Mouse (Mus musculus) cerebellum, postnatal 14 days (tissue): ENCODE results near the gene Dlx3.

Source experiments
- DNase-seq, 2 experiments: peaks; one replicate each; pipeline ENCODE4 v3.0.0; 2021; ENCODE audit warnings: mixed read lengths in 2 of 2

The Dlx3 gene

DNA sequence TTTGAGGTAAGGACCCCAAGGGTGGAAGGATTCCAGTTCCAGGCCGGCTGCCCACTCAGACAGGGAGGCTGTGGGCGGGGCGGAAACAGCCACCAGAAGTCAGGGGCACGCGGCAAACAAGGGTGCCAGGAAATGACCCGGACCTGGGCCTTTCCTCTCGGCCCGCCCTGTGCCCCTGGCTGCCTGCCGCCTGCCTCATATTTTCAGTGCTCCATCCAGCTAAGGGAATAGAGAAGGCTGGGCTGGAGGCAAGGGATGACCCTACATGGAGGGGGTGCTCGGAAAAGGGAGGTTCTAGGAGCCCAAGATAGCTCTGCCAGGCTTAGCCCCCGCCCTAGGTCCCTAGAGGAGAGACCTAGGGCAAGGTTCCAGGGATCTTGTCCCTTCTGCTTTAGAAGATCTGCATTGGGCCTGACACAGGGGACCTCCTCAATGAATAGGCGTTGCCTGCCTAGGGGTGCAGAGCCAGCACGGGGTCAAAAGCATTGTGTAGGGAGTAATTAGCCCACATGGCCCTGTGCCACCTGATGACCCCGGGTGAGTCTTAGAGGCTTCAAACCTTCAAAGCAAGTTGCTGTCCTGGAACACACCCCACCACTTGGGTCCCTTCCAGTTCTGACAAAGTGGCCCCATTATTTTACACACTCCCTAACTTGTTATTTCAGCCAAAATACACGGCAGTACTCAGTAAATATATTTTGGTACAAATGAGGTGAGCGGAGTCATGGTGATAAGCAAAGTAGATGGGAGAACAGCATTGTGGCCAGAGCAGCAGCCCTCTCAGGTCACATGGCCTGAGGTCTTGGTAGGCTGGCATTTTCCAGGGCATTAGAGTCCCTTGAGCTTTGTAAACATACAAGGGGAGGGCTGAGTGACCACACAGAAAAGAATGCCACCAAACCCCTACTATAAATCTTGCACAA is 30.8 kb upstream of the Dlx3 start:
- DNase-seq: peak in 1 of 2 experiments; percentile 36

DNA sequence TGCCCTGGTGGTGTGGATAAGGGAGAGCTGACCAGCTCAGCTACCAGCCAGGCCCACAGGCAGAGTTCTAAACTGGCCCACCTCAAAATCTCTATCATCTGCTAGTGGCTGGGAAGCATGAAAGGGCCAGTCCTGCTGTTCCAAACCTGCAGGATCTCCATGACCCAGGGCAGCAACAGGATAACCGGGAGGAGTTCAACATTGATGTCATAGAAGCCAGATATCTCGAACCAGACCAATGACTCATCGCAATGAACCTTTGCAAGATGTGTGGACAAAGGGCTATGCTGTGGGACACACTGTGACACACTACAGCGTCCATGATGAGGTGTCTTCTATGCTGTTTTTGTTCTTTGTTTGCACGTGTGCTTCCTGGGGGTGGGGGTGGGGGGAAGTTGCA is 26.8 kb upstream of the Dlx3 start:
- no peak for DNase-seq

DNA sequence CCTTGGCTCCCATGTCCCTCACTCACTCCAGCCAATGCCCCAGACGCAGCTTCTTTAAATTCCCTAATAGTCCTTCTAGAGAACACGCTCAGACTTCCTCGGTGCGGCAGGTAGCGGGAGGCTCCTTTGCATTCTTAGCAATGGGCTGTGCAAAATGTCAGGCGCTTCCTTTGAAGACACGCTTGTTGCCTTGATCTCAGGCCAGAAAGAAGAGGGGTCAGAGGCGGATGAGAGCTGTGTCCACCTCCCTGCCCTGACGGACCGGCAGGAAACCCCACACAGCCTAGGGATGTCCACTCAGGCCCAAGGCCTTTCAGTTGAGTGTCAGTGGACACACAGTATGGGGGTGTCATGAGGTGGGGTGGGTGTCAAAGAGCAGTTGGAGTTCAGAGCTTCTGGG is 24.3 kb upstream of the Dlx3 start:
- no peak for DNase-seq

DNA sequence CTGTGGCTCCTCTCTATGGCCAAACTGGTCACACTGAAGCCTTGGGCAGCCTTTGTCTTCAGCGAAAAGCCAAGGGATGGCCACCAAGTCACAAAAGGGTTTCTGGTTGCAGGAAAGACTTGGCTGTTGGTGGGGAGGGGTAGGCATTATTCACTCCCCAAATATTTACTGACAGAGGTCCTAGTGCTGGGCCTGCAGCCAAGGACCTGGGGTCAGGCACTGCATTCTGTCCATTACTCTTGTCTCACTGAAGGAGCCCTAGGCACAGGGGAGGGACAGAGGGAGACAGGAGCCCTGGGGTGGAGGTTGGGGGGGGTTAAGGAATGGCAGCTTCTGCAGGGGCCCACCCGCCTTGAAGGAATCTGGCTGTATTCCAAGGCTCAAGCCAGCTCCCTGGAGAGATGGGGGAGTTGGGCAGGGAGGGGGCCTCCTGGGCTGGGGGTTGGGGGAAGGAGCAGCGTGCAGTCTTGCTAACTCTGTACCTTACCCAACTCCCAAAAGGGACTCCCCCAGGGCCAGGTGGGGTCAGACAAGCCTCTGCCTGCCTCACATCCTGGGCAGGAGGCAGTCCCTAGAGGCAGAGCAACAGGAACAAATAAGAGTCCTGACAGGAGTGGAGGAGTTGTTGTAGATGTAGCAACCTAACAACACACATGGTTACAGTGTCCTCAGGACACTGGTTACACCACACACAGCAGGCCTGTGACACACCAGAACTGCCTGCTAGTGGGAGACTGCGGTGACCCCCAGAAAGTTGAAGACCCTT is 23.1 kb upstream of the Dlx3 start:
- DNase-seq: no peak

DNA sequence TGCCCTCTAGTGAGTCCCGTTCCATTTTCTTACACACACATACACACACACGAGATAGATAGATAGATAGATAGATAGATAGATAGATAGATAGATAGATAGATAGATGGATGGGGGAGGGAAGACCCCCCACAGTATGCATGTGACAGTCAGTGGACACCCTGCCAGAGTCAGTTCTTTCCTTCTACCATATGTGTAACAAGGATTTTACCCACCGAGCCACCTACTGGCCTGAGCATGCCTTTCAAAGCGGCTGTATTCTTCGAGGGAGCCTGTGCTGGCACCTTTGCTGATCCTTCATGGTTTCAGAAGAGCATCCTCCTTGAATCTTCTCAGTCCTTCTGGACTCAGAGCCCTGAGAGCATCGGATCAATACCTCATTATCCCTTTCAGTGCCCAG is 22.0 kb upstream of the Dlx3 start:
- DNase-seq: no peak

DNA sequence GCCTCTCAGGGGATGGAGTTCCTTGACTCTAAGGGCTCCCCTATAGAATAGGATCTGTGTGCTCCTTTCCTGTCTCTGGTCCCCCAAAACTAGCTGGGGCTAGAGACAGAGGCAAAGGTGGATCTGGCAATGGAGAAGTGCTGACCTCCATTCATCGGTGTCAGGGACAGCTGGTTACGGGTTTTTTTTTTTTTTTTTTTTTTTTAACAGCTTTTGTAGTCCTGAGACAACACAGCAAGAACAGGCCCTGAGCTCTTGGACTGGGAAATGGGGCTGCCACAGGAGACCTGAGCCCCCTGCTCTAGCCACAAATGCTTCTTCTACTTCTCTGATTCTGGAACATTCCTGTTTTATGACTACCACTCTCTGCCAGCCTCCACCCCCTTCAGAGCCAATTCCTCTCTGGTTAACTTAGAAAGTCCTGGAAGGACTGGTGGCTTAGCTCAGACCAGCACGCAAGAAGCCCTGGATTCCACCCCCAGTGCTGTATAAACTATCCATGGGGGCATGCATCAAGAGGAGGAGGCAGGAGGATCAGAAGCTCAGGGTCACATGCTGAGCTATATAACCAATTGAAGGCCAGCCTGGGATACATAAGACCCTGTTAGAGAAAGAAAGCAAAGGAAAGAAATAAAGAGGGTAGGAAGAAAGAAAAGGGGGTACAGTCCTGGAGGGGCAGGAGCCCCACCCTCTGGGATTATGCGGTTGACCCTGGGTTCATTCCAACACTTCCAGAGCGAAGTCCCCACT is 21.4 kb upstream of the Dlx3 start:
- no peak for DNase-seq

DNA sequence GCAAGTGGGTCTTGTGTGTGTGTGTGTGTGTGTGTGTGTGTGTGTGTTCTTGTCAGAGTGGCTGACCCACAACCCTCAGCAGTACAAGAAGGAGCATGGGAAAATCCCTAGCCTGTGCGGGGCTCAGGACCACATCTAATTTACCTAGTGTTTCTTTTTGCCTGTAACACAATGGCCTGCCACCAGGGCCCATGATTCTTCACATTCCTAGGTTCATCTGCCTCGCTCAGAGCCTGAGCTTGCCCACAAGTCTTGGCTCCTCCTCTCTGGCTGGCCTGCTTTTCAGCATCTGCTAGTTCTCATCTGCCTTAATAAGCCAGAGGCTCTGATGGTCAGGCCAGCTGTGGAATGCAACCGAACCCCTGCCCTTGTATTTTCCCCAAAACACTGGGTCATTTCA is 19.5 kb upstream of the Dlx3 start:
- DNase-seq: no peak

DNA sequence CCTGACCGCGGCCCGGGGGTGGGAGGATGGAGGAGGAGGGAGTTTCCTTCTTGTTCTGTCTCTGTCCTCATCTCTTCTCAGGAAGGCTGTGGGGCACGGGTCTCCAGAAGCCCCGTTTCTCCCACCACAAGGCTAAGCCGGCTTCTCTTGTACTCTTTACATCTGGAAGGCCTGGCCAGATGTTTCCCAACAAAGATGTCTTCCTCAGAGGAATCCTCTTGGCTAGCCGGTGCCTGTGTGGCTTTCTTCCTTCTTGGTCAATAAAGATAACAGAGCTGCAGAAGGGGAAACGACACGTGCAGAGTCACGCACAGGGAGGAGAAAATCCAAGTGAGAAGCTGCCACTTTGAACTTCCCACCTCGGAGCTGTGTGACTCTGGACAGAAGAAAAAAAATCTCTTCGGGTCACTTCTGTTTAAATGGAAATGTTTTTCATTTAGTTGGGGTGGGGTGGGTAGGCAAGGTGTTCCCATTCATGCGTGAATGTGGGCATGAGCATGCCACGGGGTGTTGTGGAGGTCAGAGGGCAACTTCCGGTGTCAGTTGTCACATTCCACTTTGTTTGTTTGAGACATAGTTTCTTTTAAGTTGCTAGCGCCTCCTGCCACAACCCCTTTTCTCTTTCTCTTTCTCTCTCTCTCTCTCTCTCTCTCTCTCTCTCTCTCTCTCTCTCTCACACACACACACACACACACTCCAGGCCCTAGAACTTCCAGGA is 18.7 kb upstream of the Dlx3 start:
- DNase-seq: no peak

DNA sequence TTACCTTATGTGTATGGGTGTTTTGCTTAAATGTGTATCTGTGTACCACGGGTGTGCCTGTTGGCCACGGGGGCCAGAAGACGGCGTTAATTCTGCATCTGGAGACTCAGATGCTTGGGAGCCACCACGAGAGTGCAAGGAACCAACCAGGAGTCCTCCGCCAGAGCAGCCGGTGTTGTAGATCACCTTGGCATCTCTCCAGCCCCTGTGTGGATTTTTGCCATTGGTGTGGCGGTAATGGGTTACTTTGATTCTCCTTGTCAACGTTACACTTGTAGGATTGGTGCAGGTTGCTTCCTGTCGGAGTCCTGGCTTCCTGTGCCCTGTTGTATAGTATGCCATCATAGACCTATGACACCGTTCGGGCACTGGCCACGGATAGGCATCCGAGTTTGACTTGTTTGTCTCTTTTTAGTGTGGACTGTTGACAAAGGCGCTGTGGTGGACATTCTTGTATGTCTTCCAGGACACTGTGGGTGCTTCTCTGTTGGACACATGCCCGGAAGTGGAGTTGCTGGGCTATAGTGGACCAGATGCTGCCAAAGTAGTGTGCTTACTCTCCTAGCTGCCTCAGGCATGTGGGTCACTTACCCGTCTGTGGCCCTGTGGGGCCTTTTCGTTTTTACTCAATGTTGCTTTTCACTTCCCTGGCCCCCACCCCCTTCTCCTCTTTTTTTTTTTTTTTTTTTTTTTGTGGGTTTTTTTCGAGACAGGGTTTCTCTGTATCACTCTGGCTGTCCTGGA is 17.6 kb upstream of the Dlx3 start:
- peak in 1 of 2 experiments; percentile 71 for DNase-seq

DNA sequence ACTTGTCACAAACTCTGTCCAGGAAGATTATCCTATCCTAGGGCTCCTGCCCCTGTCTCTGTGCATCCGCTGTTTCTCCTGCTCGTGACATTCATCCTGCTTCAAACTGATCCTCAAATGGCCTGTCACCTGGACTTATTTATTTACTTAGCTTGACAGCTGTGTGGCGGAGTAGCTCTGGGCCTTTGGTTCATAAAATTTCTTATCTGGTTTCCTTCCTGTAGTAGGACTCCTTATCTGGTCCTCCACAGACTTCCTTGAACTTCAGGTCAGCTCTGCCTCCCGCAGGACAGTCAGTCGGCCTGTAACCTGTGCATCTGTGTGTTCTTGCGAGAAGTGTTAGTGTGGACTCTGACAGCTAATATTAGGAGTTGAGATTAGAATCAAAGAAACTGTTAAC is 15.7 kb upstream of the Dlx3 start:
- DNase-seq: no peak

DNA sequence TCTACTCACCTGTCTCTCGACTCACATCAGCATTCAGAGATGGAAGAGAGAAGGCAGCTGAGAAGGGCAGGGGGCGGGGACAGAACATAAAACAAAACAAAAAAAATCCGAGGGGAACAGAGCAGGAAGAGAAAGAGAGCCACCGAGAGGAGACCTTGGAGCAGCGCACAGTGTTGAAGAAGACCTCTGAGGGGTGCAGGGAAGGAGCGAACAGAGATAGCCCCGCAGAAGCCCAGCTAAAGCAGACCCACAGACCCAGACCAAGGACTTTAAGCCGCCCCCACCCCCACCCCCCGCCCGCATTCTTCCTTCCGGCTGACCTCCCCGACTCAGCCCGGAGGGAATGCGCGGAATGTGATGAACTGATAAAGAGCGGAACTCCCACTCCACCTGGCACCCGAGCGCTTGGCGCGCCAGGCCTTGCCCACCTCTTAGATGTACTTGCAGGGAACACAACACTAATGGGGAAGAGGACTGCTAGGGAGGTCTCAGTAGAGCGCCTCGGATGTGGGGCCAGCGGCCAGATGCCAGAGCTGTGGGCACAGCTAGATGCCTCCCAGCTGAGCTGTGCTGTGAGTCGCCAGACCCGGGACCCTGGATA is 14.5 kb upstream of the Dlx3 start:
- DNase-seq: peak in 1 of 2 experiments; percentile 46

DNA sequence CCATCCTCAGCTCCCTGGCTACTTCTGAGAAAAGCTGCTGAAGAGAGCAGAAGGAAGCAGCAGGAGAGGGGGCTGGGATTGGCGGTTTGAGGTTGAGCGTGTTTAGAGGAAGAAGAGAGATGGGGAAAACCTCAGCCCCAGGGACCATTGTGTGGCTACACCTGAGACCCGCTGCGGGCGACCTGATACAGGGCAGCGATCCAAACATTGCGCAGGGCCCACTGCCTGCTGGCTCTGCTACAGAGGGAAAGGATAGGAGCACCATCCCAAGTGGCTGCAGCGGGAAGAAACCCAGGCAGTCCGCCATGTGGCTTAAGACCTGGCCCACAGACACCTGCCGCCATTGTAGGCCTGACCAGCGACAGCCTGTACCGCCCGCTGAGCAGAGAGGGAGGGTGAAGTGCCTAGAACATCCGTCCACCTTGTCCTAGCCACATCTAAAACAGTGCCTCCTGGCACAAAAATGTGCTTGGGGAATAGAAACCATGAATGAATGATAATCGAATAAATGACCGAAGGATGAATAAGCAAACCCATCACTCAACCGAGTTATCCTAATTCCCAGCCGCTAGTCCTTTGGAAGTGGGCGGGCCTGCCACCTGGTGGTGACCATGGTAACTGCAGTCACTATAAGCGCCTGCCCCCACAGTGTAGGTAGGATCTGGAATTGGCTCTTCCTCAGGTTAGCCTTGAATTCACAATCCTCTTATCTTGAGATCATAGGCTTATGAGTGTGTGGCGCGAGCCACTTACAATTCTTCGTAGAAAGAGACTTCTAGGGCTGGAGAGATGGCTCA is 13.3 kb upstream of the Dlx3 start:
- DNase-seq: peak; percentile 95 to 96

DNA sequence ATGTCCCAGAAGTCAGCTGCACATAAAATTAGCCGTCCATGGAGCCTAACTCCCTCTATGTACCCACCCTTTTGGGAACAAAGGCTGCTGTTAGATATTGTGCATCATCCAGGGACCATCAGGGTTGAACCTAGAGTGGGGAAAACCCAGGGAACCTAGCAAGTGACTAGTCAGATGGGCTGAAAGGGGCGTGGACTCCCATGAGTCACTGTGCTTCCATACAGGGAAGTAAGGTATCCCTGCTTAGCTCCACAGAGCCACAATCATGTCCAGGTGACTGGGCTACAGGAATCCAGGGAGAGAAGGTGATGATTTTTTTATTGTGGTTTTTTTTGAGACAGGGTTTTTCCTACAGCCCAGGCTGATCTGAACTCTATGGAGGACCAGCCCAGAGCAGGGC is 10.9 kb upstream of the Dlx3 start:
- DNase-seq: no peak

DNA sequence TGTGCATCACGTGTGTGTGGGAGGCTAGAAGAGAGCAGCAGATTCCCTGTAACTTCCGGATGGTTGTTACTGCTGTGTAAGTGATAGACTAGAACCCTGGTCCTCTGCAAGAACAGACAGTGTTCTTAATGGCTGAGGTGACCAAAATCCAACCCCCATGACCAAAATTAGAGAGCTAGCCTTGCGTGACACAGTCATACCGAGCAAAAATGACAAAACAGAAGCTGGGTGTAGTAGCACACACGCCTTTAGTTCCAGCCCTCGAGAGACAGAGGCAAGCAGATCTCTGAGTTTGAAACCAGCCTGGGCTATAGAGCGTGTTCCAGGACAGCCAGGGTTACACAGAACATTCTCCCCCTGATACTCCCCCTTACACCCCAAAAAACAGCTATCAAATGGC is 9.8 kb upstream of the Dlx3 start:
- no peak for DNase-seq

DNA sequence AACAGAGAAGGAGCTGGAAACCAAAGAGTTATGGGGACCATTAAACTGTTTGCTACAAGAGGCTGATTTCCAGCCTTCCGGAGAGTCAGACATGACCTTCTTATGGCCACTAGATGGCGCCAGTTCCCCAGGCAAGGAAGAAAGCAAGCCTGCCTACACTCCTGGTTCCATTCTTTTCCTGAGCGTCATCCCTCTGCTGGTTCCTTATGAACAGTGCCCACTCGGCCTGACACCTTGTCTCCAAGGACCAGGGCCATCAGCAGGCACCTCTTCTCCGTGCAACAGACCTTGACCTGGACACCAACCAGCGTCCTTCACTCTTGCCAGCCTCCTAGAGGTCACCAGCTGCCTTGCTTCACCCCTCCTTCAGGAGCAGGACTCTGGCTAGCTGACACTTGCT is 2.9 kb upstream of the Dlx3 start:
- DNase-seq: peak; percentile 83 to 84

DNA sequence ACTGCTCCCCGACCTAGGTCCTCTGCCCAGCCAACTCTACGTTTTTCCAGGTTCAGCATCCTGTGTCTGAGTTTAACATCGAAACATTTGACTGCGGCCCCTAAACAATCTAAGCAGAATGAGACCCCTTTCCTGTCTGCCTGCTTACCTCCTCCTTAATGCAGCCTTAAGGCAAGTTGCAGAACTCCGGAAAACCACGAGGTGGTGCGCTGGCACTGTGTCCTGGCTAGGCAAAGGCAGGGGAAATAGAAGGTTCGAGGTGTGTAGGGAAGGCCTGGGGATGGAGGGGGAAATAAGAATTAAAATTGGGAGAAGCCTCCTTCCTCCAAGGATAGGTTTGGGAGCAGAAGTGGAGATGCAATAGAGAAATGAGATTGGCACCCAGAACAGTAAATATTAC is 1.4 kb upstream of the Dlx3 start:
- peak; percentile 90 to 94 for DNase-seq

DNA sequence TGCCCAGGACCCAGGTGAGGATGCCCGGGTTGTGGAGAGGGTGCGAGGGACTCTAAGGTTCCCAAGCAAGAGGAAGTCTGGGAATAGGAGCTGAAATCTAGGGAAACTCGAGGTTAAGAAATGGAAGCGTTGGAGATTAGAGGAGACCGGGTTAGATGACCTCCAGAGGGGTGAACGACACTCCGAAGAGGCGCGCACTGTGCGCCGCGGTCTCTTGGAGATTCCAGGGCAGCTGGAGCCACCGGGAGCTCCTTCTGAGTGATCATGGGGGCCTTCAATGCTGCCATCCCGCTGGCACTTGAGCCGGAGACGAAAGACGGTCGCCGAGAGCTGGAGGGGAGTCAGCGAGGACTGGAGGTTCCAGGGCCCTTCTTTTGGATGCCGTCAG is 708 bp downstream of the Dlx3 start:
- no peak for DNase-seq

DNA sequence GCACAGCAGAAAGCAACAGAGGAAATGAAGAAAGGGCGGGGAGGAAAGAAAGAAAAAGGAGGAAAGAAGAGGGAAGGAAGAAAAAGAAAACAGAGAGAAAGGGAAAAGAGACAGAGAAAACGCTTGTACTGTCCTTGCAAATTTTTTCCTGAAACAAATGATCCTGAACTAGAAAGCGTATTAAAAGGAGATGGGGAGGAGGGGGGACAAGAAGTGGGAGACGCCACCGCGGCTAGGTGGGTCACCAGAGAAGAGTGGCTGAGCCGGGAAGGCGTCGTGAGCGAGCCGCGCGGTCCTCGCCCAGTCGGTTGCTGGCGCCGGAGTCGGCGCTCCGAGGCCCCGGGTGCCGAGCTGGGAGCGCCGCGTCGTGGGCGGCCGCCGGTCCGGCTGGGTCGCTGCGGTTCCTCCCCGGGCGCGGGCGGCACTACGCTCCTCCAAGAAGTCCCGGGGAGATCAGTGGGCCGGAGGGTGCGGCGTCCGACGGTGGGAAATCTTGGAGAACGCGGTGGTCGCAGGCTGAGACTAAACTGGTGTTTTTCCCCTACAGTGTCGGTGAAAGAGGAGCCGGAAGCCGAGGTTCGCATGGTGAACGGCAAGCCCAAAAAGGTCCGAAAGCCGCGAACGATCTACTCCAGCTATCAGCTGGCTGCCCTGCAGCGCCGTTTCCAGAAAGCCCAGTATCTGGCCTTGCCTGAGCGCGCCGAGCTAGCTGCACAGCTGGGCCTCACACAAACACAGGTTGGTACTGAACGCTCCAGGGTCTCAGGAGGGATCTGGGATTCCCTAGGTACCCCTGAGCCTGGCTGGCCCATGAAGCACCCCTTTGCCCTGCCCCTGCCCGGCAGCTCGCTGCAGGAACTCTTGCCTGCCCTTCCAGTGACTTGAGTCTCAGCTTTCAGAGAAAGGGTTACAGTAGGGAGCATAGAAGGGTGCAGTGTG is 1.5 kb downstream of the Dlx3 start:
- no peak for DNase-seq

DNA sequence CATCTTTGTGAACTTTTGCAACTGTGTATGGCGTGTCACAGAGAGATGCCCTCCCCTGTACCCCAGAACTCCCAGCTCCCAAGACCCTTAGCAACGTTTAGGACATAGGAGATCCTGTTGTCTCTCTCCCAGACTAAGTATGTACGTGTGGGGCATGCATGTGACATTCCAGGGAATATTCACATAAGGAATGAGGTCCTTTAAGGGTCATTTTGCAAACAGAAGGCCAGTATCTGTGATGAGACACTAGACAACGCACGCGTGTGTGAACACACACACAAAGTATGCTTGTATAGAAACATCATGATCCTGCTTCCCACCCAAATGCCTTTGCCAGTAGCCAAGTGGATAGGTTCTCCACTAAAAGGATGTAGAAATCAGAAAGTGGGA is 2.2 kb downstream of the Dlx3 start:
- no peak for DNase-seq
